Mouse (Mus musculus) forebrain, postnatal 0 days (tissue): ENCODE measurements around the gene Ltb. TPM values are rescaled to one million over a fixed set of nuclear protein-coding genes. Genes with fewer than 3 reads are reported as not detected.

Experiments used
- ATAC-seq: fragments of 200-750 bp; cut with Nextera tagmentation; 2 replicates; pipeline ENCODE4 v1.8.0; 2017; ENCODE audit warnings: mild to moderate bottlenecking, moderate library complexity
- DNase-seq: peaks from one replicate; pipeline ENCODE4 v3.0.0-alpha.2; 2015
- H3K27ac ChIP-seq: fragments of 300-500 bp; sonication (generic); 2 replicates; pipeline ENCODE4 v1.5.1; 2014; ENCODE audit warnings: low read depth, mild to moderate bottlenecking, antibody characterized with exemption, low read length, moderate library complexity, mixed read lengths
- H3K27me3 ChIP-seq: fragments of 300-500 bp; sonication (generic); 2 replicates; pipeline ENCODE4 v1.6.1; 2014; ENCODE audit warnings: mild to moderate bottlenecking, low read length, mixed read lengths; ENCODE audit not compliant: insufficient read depth
- H3K36me3 ChIP-seq: fragments of 300-500 bp; sonication (generic); 2 replicates; pipeline ENCODE4 v1.6.1; 2014; ENCODE audit warnings: mild to moderate bottlenecking, moderate library complexity; ENCODE audit not compliant: insufficient read depth
- H3K4me1 ChIP-seq: fragments of 300-500 bp; sonication (generic); 2 replicates; pipeline ENCODE4 v1.6.1; 2014; ENCODE audit warnings: antibody characterized with exemption; ENCODE audit not compliant: insufficient read depth
- H3K4me2 ChIP-seq: fragments of 300-500 bp; sonication (generic); 2 replicates; pipeline ENCODE4 v1.6.1; 2014; ENCODE audit warnings: low read depth, mild to moderate bottlenecking, moderate library complexity
- H3K4me3 ChIP-seq: fragments of 300-500 bp; sonication (generic); 2 replicates; pipeline ENCODE4 v1.5.1; 2014; ENCODE audit warnings: low read depth, low read length, mixed read lengths
- H3K9ac ChIP-seq: fragments of 300-500 bp; sonication (generic); 2 replicates; pipeline ENCODE4 v1.6.1; 2014; ENCODE audit warnings: mild to moderate bottlenecking
- H3K9me3 ChIP-seq: fragments of 300-500 bp; sonication (generic); 2 replicates; pipeline ENCODE4 v1.6.1; 2016; ENCODE audit warnings: low read length
- CTCF ChIP-seq: sonication (generic); IDR thresholded peaks from 2 replicates; pipeline ENCODE4 v1.5.1; 2016; ENCODE audit warnings: antibody characterized with exemption, control low read depth, low read depth
- WGBS: fragments of 180-500 bp; shearing (Covaris S2); extraction: QIAGEN DNeasy Blood & Tissue Kit; methylation state at CpG from one replicate; pipeline ENCODE4 v1.1.7; 2014; 5-methylcytosine and 5-hydroxymethylcytosine counted together
- polyA plus RNA-seq: library from polyadenylated mRNA; unstranded; fragments of >200 nt; fragmentation: Nextera tagmentation; extraction: Ambion mirVana; gene quantifications from 2 replicates; pipeline ENCODE4 v1.2.1, GENCODE M21; 2015
- total RNA-seq: library from RNA; depleted of rRNA; stranded (reverse); fragments of >200 nt; gene quantifications from 2 replicates; pipeline ENCODE4 v1.2.3, GENCODE M21; 2014

Ltb gene
- total and polyA plus RNA-seq, 2 experiments from 2014 or later = 0.76 to 1.1 TPM

DNA sequence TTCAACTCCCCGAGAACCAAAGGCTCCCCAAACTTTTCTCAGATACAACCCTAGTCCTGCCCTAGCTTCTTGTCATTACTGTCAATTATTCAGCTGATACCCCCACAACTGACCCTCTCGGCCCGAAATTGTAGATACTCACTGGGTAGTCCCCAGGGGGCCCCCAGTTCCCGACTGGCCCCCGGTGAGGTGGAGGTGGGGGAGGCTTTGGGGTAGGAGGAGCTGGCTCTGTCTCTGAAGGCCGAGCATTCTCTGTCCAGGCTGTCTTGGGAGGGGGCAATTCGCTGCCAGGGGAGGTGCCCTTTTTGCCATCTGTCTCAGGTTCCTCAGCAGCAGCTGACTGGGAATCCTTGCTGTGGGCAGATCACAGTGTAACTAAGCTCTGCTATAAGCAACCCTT, 34.6 kb upstream of the Ltb start:
- no peak for TF ChIP-seq CTCF
- H3K4me3 ChIP-seq = no peak overlapping the region
- H3K27ac ChIP-seq = no peak overlapping the region
- H3K4me1 ChIP-seq = peaks cover 10% of the 10 kb centered on the region
- H3K9me3 ChIP-seq = no peaks in the 10 kb centered on the region
- WGBS = 84% methylated on average over 7 of the region's 7 CpGs
- DNase-seq (no peak), ATAC-seq (no peak)
- H3K27me3 ChIP-seq = no peaks in the 10 kb centered on the region
- no peak overlapping the region for H3K9ac ChIP-seq
- no peak overlapping the region for H3K4me2 ChIP-seq
- peaks cover 81% of the 10 kb centered on the region for H3K36me3 ChIP-seq

DNA sequence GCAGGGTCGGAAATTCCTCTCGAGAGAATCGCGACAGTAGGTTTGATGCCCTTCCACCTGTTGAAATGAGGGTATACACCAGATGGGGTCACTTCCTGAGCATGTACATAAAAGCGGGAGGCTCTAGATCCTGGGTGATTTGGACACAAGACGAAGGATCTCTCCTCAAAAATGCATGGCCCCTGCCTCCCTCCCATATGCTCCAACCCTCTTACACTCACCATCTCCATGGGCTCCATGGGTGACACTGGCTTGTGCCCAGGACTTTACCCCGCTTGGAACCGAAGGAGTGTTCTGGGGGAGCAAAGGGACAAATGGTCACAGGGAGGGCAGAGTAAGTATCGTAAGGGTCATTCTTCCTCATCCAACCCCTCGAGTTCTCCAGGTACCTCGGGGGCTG, 32.8 kb upstream of the Ltb start:
- Histone ChIP-seq H3K27me3 (no peaks in the 10 kb centered on the region), H3K4me3 (no peak overlapping the region), H3K9ac (no peak overlapping the region), H3K9me3 (no peaks in the 10 kb centered on the region), H3K4me2 (no peak overlapping the region), H3K36me3 (peaks cover 63% of the 10 kb centered on the region), H3K27ac (no peak overlapping the region), H3K4me1 (peaks cover 16% of the 10 kb centered on the region)
- no peak for TF ChIP-seq CTCF
- ATAC-seq (no peak), DNase-seq (no peak)
- 88% methylated on average over 11 of the region's 11 CpGs for WGBS

DNA sequence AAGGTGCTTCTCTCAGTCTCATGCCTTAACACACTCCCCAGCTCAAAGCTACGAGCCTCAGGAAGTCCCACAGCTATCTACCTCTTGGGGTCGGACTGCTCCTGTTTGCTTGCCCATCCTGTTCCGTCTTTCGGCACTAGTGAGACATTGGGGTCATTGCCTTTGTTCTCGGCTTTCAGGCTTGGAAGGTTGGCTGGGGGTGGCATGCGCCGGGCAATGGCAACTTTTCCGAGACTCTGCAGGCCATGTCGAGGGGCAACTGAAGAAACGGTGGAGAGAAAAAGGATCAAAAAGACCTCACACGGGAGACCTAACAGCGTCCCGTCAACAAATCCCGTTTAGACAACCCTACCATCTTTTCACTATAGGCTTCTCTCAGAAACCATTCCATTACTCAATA, 32.1 kb upstream of the Ltb start:
- H3K27ac ChIP-seq = no peak overlapping the region
- H3K4me3 ChIP-seq = peak overlapping the region; percentile 94; the same call in 1 of the 2 replicates
- WGBS = 68% methylated on average over 14 of the region's 14 CpGs
- H3K4me1 ChIP-seq = peaks cover 17% of the 10 kb centered on the region
- H3K4me2 ChIP-seq = peak overlapping the region; percentile 66
- no peak for TF ChIP-seq CTCF
- H3K9me3 ChIP-seq = no peaks in the 10 kb centered on the region
- peaks cover 56% of the 10 kb centered on the region for H3K36me3 ChIP-seq
- no peaks in the 10 kb centered on the region for H3K27me3 ChIP-seq
- DNase-seq (no peak), ATAC-seq (no peak)
- peak overlapping the region; percentile 100 for H3K9ac ChIP-seq

DNA sequence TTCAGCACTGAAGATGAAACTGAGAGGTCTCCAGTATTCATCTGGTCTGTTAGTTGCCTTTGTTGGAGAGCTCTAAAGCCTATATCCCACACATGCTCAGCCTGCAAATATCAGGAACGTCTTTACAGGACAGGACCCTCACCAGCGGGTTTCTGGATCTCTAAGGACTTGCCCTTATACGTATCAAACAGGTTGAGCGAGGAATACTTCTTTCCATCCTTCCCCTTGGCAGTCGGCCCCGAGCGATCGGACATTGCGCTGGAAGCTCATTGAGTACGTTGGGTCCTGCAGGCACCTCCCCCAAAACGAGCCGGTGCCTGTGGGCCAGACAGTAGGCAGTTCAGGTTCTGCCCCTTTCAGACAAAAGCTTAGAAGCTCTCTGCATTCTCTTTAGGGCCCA, 31.5 kb upstream of the Ltb start:
- 22% methylated on average over 12 of the region's 12 CpGs for WGBS
- peak overlapping the region; percentile 29; the same call in 1 of the 2 replicates for H3K27ac ChIP-seq

DNA sequence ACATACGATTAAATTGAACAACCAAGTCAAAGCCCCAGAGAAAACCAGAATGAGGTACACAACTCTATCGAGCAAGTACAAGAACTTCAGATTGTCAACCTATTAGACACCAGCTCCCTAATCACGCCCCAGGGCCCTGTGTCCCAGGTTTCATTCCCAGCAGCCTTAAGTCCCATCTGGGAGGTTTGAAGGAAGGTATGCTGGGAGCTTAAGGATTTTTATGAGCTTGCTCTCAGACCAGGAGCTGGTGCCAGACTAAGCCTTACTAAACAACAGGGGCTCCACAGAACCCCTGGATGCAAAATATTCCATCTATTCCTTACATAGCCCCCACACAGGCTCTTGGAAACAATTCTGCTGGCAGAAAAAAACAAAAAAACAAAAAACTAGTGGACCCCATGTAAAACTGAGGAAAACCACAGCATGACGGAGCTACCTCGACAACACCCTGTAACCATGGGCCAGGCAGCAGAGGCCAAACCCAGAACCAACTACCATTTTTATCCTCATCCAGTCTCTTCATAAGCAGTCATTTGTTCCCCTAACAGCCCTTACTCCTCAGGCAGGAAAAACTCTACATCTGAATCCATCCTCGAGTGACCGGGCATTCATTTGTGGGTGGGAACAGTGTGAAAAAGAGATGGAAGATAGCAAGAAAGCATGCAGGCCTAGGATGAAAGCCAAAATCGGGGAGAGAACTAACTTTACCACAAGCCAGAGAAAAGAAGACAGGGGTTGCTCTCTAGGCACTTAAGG, 30.7 kb upstream of the Ltb start:
- H3K4me2 ChIP-seq = peak overlapping the region; percentile 66
- TF ChIP-seq CTCF = no peak
- ATAC-seq = no peak
- H3K9ac ChIP-seq = peak overlapping the region; percentile 100
- WGBS = 7% methylated on average over 8 of the region's 8 CpGs
- H3K27me3 ChIP-seq = no peaks in the 10 kb centered on the region
- H3K36me3 ChIP-seq = peaks cover 42% of the 10 kb centered on the region
- peak overlapping the region; percentile 98 for H3K27ac ChIP-seq
- no peaks in the 10 kb centered on the region for H3K9me3 ChIP-seq
- peaks cover 17% of the 10 kb centered on the region for H3K4me1 ChIP-seq
- no peak for DNase-seq
- peak overlapping the region; percentile 94 for H3K4me3 ChIP-seq

More for the DNA sequence above, 31.5 kb upstream of the Ltb start:
- ATAC-seq (no peak), DNase-seq (no peak)
- Histone ChIP-seq H3K9ac (peak overlapping the region; percentile 100), H3K4me2 (peak overlapping the region; percentile 66), H3K36me3 (peaks cover 50% of the 10 kb centered on the region), H3K4me1 (peaks cover 17% of the 10 kb centered on the region), H3K9me3 (no peaks in the 10 kb centered on the region), H3K4me3 (peak overlapping the region; percentile 94), H3K27me3 (no peaks in the 10 kb centered on the region)
- TF ChIP-seq CTCF = no peak

DNA sequence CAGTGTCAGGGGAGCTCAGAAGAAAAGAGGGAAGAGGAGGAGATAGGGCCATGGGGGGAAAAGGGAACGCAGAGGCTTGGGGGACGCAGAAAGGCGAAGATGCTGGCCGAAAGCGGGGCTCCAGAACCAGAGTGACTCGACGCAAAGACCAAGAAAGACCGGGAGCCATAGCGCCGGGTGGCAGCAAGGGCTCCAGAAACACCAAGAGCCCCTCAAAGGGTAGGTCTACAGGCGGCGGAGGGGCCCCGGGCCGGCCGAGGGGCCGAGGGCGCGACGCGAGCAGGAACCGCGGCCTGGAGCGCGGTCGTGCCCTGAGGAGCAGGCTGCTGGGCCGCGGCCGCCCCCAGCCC, 30.0 kb upstream of the Ltb start:
- Histone ChIP-seq H3K27me3 (no peaks in the 10 kb centered on the region), H3K27ac (peak overlapping the region; percentile 98), H3K9ac (peak overlapping the region; percentile 100), H3K9me3 (no peaks in the 10 kb centered on the region), H3K4me2 (peak overlapping the region; percentile 66), H3K36me3 (peaks cover 35% of the 10 kb centered on the region), H3K4me1 (peaks cover 17% of the 10 kb centered on the region), H3K4me3 (peak overlapping the region; percentile 94)
- no peak for DNase-seq
- no peak for ATAC-seq
- TF ChIP-seq CTCF = no peak
- 0% methylated on average over 13 of the region's 28 CpGs for WGBS

DNA sequence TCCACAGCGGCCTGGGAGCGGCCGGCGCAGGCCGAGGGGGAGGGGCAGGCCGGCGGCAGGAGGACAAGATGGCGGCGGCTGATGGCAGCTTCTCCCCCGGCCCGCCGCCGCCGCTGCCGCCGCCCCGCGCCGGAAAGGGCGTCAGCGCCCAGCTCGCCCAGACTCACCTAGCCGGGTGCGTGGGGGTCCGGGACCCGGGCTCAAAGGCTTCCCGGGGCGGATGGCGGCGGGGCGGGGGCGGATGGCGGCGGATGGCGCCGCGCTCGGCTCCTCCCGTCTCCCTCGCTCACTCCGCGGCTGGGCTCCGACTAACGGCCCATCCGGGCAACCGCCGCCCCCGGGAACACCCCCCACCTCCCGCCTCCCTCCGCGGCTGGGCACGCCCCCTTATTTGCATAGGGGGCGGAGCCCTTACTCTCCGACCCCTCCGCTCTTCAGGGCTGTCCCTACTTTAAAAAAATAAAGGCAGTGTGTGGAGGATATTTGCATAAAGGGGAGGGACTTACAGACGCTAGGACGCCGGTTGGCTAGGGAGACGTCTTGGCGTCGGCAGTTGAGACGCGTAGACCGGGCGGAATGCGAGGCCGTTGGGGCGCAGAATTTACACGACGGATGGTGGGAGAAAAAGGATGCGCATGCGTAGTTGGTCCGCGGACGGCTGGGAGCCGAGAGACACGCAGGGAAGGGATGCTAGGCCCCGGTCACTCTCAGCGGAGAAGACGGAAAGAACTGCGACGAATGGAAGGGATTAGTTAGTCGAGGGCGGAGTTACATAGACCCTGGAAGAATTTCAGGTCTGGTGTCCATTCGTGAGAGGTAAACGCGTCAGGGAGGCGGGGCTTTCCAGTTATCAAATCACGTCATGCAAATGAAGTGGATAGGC, 29.4 kb upstream of the Ltb start, which contains the start of gene Prrc2a:
Gene Prrc2a, minus strand, starts transcription at position 330 of the 883 bp plus-strand sequence.
- peak within 1 kb of the TSS; percentile 98 for H3K27ac ChIP-seq
- peak within 1 kb of the TSS; percentile 100 for H3K9ac ChIP-seq
- no peaks in the 10 kb centered on the region for H3K9me3 ChIP-seq
- peaks cover 29% of the 10 kb centered on the region for H3K36me3 ChIP-seq
- 1% methylated on average over 76 of the region's 89 CpGs for WGBS
- TF ChIP-seq CTCF = no peak
- peak within 1 kb of the TSS; percentile 66 for H3K4me2 ChIP-seq
- H3K4me1 ChIP-seq = peaks cover 17% of the 10 kb centered on the region
- H3K27me3 ChIP-seq = no peaks in the 10 kb centered on the region
- peak; percentile 100 for DNase-seq
- ATAC-seq = peak; percentile 93
- H3K4me3 ChIP-seq = peak within 1 kb of the TSS; percentile 94
